Mouse (Mus musculus) stomach, postnatal 0 days (tissue): ENCODE measurements at regions not wholly inside any gene's neighbourhood (a gene's known extent, or its start where the extent isn't known, plus 50 kb on each side); places are given as distances from the start of the nearest gene placed in this dataset.
"Not testable (repeated sequence)": the region's sequence is repeated elsewhere in the genome, so short reads cannot be mapped to it uniquely, and the experiment has no call there.

ENCODE experiments used
- ATAC-seq: fragments of 200-750 bp; cut with Nextera tagmentation; 2 replicates; pipeline ENCODE4 v1.8.0; 2017; ENCODE audit not compliant: low FRiP score, low TSS enrichment
- DNase-seq: peaks from one replicate; pipeline ENCODE4 v3.0.0-alpha.2; 2016; ENCODE audit warnings: low spot score
- H3K27ac ChIP-seq: fragments of 300-500 bp; sonication (generic); replicated peaks from 2 replicates; pipeline ENCODE4 v1.5.1; 2014; ENCODE audit warnings: mild to moderate bottlenecking, control low read depth
- H3K27me3 ChIP-seq: fragments of 300-500 bp; sonication (generic); 2 replicates; pipeline ENCODE4 v1.6.1; 2014; ENCODE audit warnings: low read length; ENCODE audit not compliant: control insufficient read depth, insufficient read depth
- H3K36me3 ChIP-seq: fragments of 300-500 bp; sonication (generic); 2 replicates; pipeline ENCODE4 v1.6.1; 2014; ENCODE audit warnings: low read length, mixed read lengths; ENCODE audit not compliant: control insufficient read depth, insufficient read depth
- H3K4me1 ChIP-seq: fragments of 300-500 bp; sonication (generic); replicated peaks from 2 replicates; pipeline ENCODE4 v1.6.1; 2014; ENCODE audit warnings: antibody characterized with exemption; ENCODE audit not compliant: control insufficient read depth, insufficient read depth
- H3K4me2 ChIP-seq: fragments of 300-500 bp; sonication (generic); replicated peaks from 2 replicates; pipeline ENCODE4 v1.6.1; 2014; ENCODE audit warnings: low read depth, mild to moderate bottlenecking, control low read depth, moderate library complexity
- H3K4me3 ChIP-seq: fragments of 300-500 bp; sonication (generic); 2 replicates; pipeline ENCODE4 v1.5.1; 2014; ENCODE audit warnings: low read depth, low read length, control low read depth
- H3K9ac ChIP-seq: fragments of 300-500 bp; sonication (generic); 2 replicates; pipeline ENCODE4 v1.6.1; 2014; ENCODE audit warnings: mild to moderate bottlenecking, low read length, control low read depth, mixed read lengths
- H3K9me3 ChIP-seq: fragments of 300-500 bp; sonication (generic); 2 replicates; pipeline ENCODE4 v1.6.1; 2016; ENCODE audit warnings: low read length; ENCODE audit not compliant: control insufficient read depth
- CTCF ChIP-seq: IDR thresholded peaks from 2 replicates; pipeline ENCODE4 v1.5.1; 2016; ENCODE audit warnings: antibody characterized with exemption, low read depth, mild to moderate bottlenecking, moderate library complexity
- EP300 ChIP-seq: optimal IDR thresholded peaks from 2 replicates; pipeline ENCODE3; 2016; ENCODE audit warnings: antibody characterized with exemption
- WGBS: fragments of 180-500 bp; shearing (Covaris S2); extraction: QIAGEN DNeasy Blood & Tissue Kit; methylation state at CpG from one replicate; pipeline ENCODE4 v1.1.7; 2014; 5-methylcytosine and 5-hydroxymethylcytosine counted together

GRCm38 (mm10) chr1:88799789-88800188 lies 97.8 kb upstream of the Arl4c start:
- no peak overlapping the region for H3K27ac ChIP-seq
- no peaks in the 10 kb centered on the region for H3K36me3 ChIP-seq

GRCm38 (mm10) chr1:88800411-88800810 lies 98.4 kb upstream of the Arl4c start:
- DNase-seq: peak; percentile 31
- peak; percentile 53; the same call in 1 of the 2 replicates for ATAC-seq
- 0 out of 2 replicates have a peak, but pooled peaks cover 3% of the 10 kb centered on the region for H3K9me3 ChIP-seq
- no peak overlapping the region for H3K9ac ChIP-seq
- WGBS: 29% methylated on average over 5 of the region's 5 CpGs
- no peak overlapping the region for H3K4me3 ChIP-seq
- TF ChIP-seq CTCF: no peak
- no peak for TF ChIP-seq EP300
- 0 out of 2 replicates have a peak, but pooled peaks cover 4% of the 10 kb centered on the region for H3K4me1 ChIP-seq
- H3K36me3 ChIP-seq: no peaks in the 10 kb centered on the region
- no peak overlapping the region for H3K27ac ChIP-seq
- H3K4me2 ChIP-seq: no peak overlapping the region
- H3K27me3 ChIP-seq: no peaks in the 10 kb centered on the region

More at GRCm38 (mm10) chr1:88799789-88800188, 97.8 kb upstream of the Arl4c start:
- no peak for ATAC-seq
- H3K4me2 ChIP-seq: no peak overlapping the region
- H3K4me3 ChIP-seq: no peak overlapping the region
- DNase-seq: no peak
- H3K9me3 ChIP-seq: 0 out of 2 replicates have a peak, but pooled peaks cover 3% of the 10 kb centered on the region
- no peak overlapping the region for H3K9ac ChIP-seq
- no peak for TF ChIP-seq EP300
- no peak for TF ChIP-seq CTCF
- 52% methylated on average over 8 of the region's 8 CpGs for WGBS
- no peaks in the 10 kb centered on the region for H3K27me3 ChIP-seq
- H3K4me1 ChIP-seq: 0 out of 2 replicates have a peak, but pooled peaks cover 4% of the 10 kb centered on the region

- not testable (repeated sequence) for H3K4me2 ChIP-seq, H3K4me3 ChIP-seq, H3K9me3 ChIP-seq, DNase-seq, H3K36me3 ChIP-seq, H3K9ac ChIP-seq, ATAC-seq, H3K27me3 ChIP-seq, H3K27ac ChIP-seq, H3K4me1 ChIP-seq
These were observed 99.1 kb upstream of the Arl4c start for GRCm38 (mm10) chr1:88801151-88801550.

GRCm38 (mm10) chr1:88806960-88807359 lies 104.9 kb upstream of the Arl4c start:
- no peak overlapping the region for H3K9ac ChIP-seq
- H3K4me1 ChIP-seq: no peaks in the 10 kb centered on the region
- TF ChIP-seq CTCF (peak; percentile 56), EP300 (no peak)
- no peaks in the 10 kb centered on the region for H3K36me3 ChIP-seq
- ATAC-seq (no peak), DNase-seq (no peak)
- WGBS: 60% methylated on average over 6 of the region's 6 CpGs
- no peak overlapping the region for H3K4me2 ChIP-seq
- H3K27ac ChIP-seq: no peak overlapping the region
- H3K27me3 ChIP-seq: no peaks in the 10 kb centered on the region
- no peaks in the 10 kb centered on the region for H3K9me3 ChIP-seq
- H3K4me3 ChIP-seq: no peak overlapping the region

- no peaks in the 10 kb centered on the region for H3K27me3 ChIP-seq
- DNase-seq: no peak
- ATAC-seq: no peak
- no peak overlapping the region for H3K27ac ChIP-seq
- H3K36me3 ChIP-seq: no peaks in the 10 kb centered on the region
- H3K4me3 ChIP-seq: no peak overlapping the region
- H3K9ac ChIP-seq: no peak overlapping the region
- no peak overlapping the region for H3K4me2 ChIP-seq
- no peaks in the 10 kb centered on the region for H3K4me1 ChIP-seq
- no peak for TF ChIP-seq EP300
- TF ChIP-seq CTCF: no peak
- 57% methylated on average over 6 of the region's 6 CpGs for WGBS
- no peaks in the 10 kb centered on the region for H3K9me3 ChIP-seq
These were observed 105.9 kb upstream of the Arl4c start for GRCm38 (mm10) chr1:88807901-88808300.

GRCm38 (mm10) chr1:88808508-88808907 lies 106.5 kb upstream of the Arl4c start:
- H3K4me1 ChIP-seq: no peaks in the 10 kb centered on the region
- H3K9ac ChIP-seq: no peak overlapping the region
- WGBS: 87% methylated on average over 3 of the region's 3 CpGs
- no peaks in the 10 kb centered on the region for H3K36me3 ChIP-seq
- no peak overlapping the region for H3K27ac ChIP-seq
- no peak for TF ChIP-seq CTCF
- DNase-seq (no peak), ATAC-seq (no peak)
- H3K4me2 ChIP-seq: no peak overlapping the region
- no peak overlapping the region for H3K4me3 ChIP-seq
- H3K9me3 ChIP-seq: no peaks in the 10 kb centered on the region
- no peaks in the 10 kb centered on the region for H3K27me3 ChIP-seq
